Mouse (Mus musculus) lung, postnatal 14 days (tissue): ENCODE data around the gene Sowahb.
A peak's percentile ranks its signal among the peaks of the same experiment; 100 is the strongest.

ENCODE experiments used
- DNase-seq: peaks from one replicate; pipeline ENCODE4 v3.0.0; 2021

Gene Sowahb

DNA sequence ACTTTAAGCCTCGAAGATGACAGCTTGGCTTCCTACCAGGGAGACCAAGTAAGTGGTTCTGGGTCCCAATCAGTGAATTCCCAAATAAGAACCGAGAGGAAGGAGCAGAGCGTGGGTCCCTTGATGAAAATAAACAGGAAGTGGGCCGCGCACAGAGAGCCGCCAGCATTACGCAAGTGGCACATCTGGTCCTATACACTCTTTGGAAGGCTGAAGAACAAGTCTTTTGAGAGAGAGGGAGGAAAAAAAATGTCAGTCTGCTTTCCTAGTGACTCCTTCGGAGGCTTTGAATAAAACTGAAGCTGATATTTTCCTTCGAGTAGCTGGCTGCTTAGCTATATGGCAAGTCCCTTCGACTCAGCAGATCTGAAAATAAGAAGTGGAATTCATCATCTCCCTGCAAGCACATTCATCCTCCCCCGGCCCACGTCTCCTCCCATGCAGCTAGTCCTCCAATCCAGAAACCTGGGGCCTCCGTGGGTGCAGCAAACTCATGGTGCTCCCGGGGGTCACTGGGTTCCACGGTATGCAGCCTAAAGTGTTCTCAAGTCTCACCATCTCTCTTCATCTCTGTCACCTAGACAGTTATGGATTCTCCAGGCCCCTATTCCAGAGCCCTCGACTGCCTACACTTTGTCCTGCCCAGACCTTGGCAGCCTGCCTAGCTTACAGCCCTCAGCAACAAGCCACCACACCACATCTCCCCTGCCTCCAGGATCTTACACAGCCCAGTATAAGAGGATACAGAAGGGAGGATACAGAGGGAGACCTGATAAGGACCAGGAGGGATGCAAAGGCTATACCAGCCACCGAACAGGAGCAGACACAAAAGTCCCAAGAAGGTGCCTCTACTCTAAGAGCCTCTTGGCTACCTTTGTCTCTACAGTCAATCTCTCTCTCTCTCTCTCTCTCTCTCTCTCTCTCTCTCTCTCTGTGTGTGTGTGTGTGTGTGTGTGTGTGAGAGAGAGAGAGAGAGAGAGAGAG is 43.8 kb downstream of the Sowahb start:
- peak; percentile 61 for DNase-seq

DNA sequence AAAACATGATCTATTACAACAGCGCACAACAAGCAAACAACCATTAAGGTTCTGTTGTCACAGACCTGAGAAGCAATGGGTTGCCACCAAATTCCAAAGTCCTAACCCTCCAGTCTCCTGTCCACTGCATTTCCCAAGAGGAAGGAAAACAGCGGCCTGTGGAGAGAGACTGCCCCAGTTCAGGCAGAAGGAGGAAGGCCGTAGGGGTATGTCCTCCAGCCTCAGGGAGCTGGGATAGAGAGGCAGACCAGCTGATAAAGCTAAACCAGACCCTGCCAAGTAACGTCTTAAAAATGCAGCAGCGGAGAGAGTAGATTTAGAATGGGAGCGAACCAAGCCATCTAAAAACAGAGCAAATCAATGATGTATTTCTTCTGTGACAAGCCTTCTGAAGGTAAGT is 44.8 kb downstream of the Sowahb start:
- DNase-seq, result no peak

DNA sequence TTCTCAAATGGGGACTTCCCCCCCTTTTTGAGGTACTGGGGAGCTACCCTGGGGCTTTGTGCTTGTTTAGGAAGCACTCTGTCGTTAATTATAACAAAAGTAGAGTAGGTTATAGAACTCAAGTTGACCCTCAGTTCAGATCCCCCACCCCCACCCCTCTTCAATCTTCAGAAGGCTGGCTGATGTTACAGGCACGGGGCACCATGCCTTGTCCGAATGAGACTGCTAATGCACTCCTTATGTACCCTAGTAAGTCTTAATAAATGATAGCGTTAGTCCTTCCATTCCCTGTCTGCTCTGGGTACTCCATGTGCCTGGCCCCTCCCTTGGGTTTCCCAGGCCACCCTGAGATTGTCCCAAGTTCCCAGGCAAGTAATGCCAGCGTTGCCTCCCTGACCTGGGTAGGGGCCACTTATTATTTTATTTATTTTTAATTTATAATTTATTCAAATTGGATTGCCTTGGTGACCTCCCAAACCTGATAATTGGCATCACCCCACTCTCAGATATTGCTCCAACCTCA is 46.3 kb downstream of the Sowahb start:
- DNase-seq, result no peak

DNA sequence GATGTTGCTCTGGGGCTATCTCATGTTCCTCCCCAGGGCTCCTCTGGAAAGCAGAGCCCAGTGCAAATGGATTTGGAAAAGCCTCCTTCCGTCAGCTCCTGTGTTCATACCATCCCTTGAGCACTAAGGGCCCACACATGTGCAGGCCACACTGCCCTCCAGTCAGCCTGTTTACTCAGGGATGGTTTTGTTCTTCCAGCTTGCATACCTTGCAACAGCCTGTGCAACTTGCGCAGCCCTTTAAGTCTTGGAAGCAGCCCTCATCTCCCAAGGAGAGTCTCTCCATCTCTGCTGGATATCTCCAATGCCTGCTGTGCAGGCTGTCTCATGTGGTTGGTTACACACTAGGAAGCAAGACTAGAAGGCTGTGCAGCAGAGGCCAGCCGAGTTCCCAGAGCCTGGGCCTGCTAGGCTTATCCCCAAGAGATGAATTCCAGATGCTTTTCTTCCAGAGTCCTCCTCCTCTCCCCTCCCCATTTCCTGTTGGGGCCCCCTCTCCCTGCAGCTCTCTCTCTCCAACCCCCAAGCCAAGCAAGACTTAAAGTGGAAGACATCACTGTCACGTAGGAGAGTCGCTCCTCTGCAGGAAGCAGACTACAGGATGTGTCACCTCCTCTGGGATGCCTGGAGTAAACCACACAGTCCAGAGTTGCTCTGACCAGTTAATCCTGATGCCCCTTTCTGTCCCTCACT is 47.2 kb downstream of the Sowahb start:
- DNase-seq, result peak; percentile 13

DNA sequence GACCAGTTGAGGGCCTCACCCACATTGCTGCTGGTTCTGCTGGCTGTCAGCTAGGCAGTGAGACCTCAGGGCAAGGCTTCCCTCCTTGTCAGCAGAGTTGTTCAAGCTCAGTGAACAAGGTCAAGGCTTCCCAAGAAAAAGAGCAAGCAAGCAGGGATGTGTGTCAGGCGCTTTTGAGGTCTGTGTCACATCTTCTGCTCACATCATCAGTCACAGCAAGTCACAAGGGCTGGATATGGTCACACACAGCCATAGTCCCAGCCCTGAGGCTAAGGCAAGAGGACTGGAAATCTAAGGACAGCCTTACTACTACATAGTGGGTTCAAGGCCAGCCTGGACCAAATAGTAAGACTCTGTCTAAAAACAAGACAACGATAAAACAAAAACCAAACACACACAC is 50.0 kb downstream of the Sowahb start:
- DNase-seq, result no peak

DNA sequence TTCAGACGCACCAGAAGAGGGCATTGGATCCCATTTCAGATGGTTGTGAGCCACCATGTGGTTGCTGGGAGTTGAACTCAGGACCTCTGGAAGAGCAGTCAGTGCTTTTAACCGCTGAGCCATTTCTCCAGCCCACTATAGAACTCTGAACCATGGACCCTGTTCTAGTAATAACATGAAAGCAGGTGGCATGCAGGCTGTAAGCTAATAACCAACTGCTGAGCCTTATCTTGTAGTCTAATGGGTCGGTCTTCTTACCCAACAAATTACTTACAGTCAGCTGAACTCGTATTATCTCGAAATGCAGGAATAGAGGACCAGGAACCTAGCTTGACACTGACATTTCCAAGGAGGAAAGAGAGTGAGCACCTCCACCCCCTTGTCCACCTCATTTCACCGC is 50.5 kb downstream of the Sowahb start:
- no peak for DNase-seq

DNA sequence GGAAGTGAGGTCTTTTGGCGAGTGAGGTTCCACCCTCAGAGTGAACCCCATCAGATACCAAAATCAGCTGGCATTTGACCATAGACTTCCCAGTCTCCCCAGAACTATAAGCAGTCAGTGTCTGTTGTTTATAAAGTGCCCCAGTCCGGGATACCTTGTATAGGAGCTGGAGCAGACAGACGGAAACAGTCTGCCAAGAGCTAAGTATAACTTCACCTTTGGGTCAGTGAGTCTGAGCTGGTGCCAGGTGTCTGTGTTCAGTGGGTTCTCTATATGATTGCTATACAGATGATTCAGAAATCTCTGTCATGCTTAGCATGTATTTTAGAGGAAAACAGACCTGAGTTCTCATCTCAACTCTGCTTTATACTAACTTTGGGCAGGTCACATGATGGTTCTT is 52.7 kb downstream of the Sowahb start:
- no peak for DNase-seq
